Mouse (Mus musculus): Measurements from ENCODE around the gene Guca2a.
"Not testable (repeated sequence)": the region's sequence is repeated elsewhere in the genome, so short reads cannot be mapped to it uniquely, and the experiment has no call there.

The Guca2a gene

DNA sequence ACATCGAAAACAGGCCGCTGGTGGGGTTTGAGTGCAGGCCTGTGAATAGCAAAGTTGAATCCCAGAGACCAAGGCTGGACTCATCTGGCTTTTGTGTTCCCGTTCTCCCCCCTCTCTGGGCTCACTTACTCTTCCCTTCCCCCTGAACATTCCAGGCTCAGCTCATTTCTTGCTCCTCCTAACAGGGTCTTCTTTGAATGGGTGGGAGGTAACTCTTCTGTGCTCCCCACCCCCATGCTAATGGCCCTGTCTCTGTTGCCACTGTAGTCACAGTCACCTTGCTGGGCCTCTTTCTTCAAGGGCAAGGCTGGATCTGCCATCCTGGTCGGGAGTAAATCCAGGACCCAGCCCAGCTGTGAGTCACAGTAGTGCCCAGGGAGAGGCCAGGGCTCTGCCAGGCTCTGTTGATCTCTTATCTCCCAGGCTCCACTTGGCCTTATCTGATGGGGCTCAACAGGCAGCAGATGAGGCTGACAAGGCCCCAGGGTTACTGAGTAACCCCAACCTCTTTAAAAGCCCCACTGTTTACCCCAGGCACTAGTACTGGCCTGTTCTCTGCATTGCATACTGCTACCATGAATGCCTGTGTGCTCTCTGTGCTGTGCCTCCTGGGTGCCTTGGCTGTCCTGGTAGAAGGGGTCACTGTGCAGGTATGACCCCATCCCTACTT, at the start of gene Guca2a:
TSS of gene Guca2a (plus strand) at position 529 of the 670 bp plus-strand sequence.
- DNase-seq = no peak

DNA sequence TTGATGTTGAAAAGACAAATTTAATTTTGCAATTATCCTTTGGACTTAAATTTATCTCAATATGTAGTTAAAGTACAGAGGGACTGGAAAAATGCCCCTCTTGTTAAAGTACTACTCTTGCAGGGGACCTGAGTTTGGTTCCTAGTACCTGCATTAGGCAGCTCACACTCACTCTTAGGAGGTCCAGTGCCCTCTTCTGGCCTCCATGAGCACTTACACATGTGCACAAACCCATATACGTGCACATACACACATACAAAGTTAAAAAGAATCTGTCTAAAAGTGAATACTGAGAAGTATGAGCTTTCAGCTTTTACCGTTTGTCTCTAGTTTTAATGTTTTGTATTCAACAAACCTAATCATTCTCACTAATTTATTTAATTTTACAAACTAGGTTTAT, 49.5 kb upstream of the Guca2a start:
- no peak for DNase-seq

DNA sequence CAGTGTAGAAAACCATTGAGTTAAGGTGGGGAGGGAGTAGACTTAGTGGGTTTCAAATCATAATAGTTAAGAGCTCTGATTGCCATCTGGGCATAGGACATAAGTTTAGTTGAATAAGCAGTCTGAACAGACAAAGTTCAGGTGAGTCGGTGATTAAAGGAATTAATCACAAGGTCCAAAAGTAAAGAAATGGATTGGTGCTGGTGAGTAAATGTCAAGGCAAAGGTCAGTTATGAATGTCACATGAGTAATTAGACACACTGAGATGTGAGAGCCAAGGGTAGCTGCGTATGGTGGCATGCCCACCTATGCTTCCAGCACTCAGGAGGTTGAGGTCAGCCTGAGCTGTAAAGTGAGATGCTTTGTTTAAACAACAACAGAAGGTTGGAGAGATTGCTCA, 48.1 kb upstream of the Guca2a start:
- no peak for DNase-seq

DNA sequence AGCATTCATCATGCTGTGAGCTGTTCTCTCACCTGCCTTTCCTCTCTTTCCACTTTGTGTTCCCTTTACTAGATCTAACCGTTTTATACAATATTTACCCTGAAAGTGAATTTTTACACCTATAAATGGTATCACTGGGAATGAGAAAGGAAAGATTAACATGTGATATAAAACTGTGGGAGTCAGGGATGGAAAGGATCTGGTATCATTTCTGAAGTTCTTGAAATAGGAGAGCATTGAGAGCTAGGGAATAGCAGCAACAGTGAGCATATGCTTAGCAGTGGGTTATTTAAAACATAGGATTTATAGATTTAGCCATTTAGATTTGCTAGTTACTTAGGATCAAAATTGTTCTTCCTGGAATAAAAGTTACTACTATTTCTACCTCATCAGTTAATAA, 47.5 kb upstream of the Guca2a start:
- no peak for DNase-seq

GRCm38 (mm10) chr4:119592479-119592878, 45.0 kb upstream of the Guca2a start:
- no peak for DNase-seq

GRCm38 (mm10) chr4:119594331-119594730, 43.2 kb upstream of the Guca2a start:
- DNase-seq = no peak

DNA sequence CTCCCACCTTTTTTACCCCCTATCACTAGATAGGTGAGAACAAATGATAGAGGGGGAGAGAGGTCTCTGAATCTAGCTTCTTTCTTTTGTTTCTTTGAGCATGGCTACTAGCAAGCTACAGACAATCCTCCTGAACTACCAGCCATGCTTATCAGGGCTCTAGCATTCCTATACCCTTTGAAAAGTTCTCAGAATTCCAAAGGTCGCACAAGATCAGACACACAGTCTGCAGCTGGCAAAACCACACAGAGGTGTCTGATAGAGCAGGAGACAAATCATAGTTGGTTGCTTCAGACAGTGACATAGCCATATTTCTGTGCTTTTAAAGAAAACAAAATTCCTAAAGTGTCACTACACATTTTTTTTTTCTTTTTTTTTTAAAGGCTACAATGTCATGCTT, 37.9 kb upstream of the Guca2a start:
- DNase-seq = no peak

GRCm38 (mm10) chr4:119609488-119609887, 28.0 kb upstream of the Guca2a start:
- DNase-seq = no peak

DNA sequence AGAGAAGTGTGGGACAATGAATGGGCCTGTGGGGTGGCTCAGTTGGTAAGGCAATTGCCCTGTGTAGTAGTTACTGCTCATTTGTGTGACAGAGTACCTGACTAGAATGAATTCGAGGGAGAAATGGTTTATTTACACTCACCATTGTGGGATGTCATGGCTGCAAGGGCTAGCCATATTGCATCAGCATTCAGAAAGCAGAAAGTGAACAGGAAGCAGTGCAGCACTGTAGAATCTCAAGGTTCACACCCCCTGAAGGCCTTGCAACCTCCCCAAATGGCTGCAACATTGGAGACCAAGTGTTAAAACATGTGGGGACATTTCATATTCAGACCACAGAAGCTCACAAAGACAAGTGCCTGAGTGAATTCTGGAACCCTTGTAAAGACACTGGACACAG, 23.4 kb upstream of the Guca2a start:
- DNase-seq = no peak

- no peak for DNase-seq
These were observed 22.8 kb upstream of the Guca2a start for GRCm38 (mm10) chr4:119614724-119615123.

GRCm38 (mm10) chr4:119626081-119626645, 11.3 kb upstream of the Guca2a start:
- no peak for DNase-seq

DNA sequence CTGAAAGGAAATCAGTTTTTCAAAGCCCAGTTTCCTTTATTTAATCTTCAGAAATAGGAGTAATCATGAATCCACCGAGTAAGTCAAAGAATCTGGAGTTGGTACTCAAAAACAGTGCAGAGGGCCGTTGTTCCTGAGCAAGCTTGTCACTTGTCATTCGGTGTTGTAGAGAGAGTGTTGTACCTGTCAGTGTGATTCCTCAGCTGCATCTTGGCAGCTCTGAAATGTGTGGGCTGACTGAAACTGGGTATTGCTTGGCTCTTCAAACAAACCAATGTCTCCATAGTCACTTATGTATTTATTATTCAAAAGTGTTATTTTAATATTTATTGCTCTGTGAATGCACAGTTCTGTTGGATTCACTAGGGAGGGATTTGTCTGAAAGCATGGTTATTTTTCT, 10.6 kb upstream of the Guca2a start:
- DNase-seq = no peak

DNA sequence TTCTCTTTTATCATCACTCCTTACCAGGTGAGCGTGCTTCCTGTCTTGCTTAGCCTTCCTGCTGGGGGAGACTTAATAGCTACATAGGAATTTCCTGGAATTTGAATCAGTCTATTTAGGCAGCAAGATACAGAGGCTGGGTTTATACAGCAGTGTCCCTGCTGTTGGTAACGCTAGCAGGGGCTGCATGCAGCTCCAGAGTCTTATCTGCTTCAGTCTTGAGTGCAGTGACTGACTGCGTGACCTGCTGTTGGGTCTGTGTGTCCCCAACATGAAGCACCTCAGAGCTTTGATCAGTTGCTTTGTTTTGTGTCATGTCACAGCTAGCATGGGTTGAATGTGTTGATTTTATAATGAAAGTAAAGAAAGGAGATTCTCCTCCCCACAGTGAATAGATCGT, 10.2 kb upstream of the Guca2a start:
- no peak for DNase-seq

DNA sequence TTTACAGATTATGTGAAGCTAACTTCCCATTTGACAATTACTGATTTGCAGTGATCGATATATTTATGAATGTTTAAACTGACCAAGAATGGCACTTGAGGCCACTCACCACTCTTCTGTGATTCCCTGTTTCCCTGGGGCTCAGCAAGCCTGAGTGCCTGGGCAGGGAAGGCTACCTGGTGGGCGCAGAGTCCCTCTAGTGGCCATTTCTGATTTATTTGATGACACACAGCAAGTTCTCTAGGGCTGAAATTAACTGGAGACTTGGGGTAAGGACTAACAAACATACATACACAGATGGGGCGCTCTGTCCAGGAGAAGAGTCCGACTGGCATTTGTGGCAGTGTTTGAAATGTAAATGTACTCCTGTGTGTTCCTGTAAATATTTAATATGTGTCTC, 9.1 kb upstream of the Guca2a start:
- DNase-seq = not testable (repeated sequence)

- no peak for DNase-seq
These were observed 6.2 kb upstream of the Guca2a start for GRCm38 (mm10) chr4:119631115-119631919.

DNA sequence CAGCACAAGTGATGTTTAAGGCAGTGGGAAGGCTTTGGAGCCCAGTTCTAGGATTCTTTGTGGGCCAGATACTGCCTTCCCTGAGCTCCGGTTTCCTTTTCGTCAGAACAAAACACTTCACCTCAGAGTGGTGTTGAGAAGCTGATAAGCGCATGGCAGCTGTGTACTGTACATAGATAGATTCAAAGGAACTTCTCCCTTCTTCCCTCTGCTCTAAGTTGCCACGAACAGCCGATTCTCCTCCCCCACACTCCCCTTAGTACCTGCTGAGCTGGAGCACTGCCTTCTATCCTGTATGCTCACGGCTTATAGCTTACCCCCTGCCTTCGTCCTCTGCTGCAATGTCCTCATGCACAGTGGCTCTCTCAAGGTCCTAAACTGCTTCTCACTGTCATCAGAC, 4.8 kb upstream of the Guca2a start:
- DNase-seq = no peak

GRCm38 (mm10) chr4:119633342-119633741, 4.2 kb upstream of the Guca2a start:
- no peak for DNase-seq

DNA sequence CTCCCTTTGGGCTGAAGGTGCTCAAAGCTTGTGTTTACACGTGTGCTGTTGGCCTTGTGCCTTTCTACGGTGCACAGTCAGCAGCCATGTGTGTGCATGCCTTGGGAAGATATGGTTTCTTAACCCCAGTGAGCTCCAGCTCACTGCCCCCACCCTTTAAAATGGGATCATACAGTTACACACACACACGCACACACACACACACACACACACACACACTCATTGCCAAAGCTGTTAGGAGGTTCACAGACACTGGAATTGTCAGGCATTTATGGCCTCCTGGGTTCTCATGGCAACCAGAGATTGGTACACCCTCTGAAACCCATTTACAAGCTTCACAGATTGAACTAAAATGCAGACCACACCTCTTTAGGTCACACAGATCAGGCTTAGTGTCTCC, 3.6 kb upstream of the Guca2a start:
- DNase-seq = no peak

DNA sequence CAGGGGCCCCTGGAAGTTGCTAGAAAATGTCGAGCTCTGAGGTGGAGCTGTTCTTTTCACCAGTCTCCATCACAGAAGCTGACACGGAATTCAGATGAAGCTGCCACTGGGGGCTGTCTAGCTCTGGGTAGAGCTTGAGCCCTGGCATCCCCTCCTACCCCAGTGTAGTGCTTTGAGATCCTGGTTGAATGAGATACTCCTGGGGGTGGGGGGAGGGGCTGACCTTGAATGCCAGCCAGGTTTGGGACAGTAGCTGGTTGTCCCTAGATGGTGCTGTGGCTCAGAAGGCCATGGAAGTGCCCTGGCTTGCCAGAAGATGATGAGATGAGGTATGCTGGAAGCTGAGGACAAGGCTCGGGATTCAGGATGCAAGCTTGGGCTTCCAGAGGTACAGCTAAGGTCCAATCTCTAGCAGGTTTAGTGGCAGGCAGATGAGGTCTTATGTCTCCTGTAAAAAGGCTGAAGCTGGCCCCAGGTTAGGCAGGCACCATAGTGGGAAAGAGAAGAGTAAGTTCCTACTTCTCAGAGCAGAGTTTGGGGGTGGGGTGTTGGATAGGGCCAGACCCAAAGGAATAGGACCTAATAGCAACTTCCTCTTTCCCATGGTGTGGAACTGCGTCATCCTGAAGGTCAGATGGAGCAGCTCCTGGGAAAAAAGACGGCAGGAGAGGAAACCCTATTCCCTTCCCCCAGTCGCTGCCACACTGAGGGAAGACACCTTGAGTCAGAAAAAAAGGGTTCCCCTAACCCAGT, 2.4 kb upstream of the Guca2a start:
- DNase-seq = no peak

- DNase-seq = no peak
These were observed 1.8 kb upstream of the Guca2a start for GRCm38 (mm10) chr4:119635686-119636085.

DNA sequence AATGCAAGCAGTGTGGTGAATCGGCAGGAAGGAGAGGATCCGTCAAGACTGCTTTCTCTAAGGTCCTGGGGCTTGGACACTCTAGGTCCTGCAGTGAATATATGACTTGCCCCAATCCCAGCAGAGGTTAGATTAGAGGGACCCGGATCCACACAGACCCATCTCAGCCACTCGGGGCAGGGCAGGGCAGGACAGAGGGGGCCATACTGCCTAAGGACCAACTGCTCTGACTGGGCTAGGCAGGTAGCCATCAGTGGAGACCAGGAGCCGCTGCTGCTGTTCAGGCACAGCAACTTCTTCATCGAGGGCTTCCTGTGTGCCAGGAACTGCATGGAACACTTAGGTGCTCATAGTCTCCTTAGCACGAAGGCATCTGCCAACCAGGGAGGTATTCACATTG, 773 bp upstream of the Guca2a start:
- no peak for DNase-seq

GRCm38 (mm10) chr4:119637946-119638345, 442 bp downstream of the Guca2a start:
- DNase-seq = no peak

- DNase-seq = no peak
These were observed 1.2 kb downstream of the Guca2a start for GRCm38 (mm10) chr4:119638656-119639055.
